Mouse (Mus musculus): ENCODE measurements around the gene Prkca. TPM values are rescaled to one million over a fixed set of nuclear protein-coding genes. Genes with fewer than 3 reads are reported as not detected.

The Prkca gene
- total RNA-seq (2023), result 10 to 100 TPM; 77.2 to 92.3 TPM

GRCm38 (mm10) chr11:108343789-108344462 lies at the start of gene Prkca:
Gene Prkca, minus strand, starts transcription at chr11:108343928.

GRCm38 (mm10) chr11:108342781-108343768 lies 653 bp downstream of the Prkca start, which contains the start of gene Apoh:
Gene Apoh, plus strand, starts transcription at chr11:108343354.

GRCm38 (mm10) chr11:107914634-107915226 lies 429.0 kb downstream of the Prkca start, which contains the start of gene Cacng5:
Gene Cacng5, minus strand, starts transcription at chr11:107915055.

Other genes with a start within 250 kb of the Prkca start
- gene Apoh, start 574 bp downstream of the Prkca start, total RNA-seq (2023), result not detected
- gene Cep112, start 81.3 kb upstream of the Prkca start, total RNA-seq (2023), result 1 to 10 TPM in 1 of 2 experiments, under 1 TPM in 1; 0.79 to 1.0 TPM